Mouse (Mus musculus) cerebellum, adult (tissue): ENCODE data around the gene Gm5105.
A peak's percentile ranks its signal among the peaks of the same experiment; 100 is the strongest.

Source experiments
- ATAC-seq: cut with Nextera tagmentation; 2 replicates; pipeline ENCODE4 v1.9.2; 2017; ENCODE audit warnings: mild to moderate bottlenecking, moderate library complexity, mixed read lengths; ENCODE audit not compliant: insufficient number of reproducible peaks, low FRiP score, low TSS enrichment

Gm5105 gene

GRCm38 (mm10) chr3:138067288-138067687, at the start of gene Gm5105:
Gm5105 (minus strand) TSS chr3:138067388.
- no peak for ATAC-seq

DNA sequence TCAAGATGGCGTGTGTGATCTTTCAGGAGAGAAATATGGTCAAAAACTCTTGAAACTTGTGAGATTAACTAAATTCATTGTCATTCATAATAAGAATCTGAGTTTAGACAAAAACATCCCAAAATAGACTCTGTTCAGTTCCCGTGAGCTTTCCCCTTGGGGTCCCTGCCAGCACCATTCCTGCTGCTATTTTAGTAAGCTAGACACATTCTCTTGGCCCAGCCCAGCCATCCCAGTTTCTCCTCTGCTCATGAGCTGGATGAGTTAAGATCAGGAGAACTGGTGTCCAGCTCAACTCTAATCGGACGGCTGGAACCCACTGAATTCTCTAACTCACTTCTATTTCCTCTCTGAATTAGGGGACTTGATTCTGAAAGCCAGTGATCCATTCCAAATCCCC, 49.7 kb upstream of the Gm5105 start:
- no peak for ATAC-seq

DNA sequence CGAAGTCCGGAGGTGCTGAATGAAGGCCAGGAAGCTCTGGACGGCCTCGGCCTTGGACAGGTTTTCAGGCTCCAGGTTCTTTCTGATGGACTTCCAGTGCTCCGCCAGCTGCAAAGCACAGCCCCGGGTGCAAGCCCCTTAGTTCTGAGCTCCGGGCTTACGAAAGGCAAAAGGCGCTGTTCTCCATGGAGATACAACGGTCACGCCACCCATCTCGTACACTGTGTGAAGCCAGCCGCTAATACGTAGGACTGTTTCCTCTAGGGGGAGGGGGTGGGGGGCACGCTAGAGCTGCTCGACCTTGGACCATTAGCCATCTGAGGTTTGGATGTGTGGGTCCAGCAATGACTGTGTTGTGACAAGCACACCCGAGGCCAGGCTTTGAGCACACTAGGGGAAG, 46.9 kb upstream of the Gm5105 start:
- no peak for ATAC-seq

DNA sequence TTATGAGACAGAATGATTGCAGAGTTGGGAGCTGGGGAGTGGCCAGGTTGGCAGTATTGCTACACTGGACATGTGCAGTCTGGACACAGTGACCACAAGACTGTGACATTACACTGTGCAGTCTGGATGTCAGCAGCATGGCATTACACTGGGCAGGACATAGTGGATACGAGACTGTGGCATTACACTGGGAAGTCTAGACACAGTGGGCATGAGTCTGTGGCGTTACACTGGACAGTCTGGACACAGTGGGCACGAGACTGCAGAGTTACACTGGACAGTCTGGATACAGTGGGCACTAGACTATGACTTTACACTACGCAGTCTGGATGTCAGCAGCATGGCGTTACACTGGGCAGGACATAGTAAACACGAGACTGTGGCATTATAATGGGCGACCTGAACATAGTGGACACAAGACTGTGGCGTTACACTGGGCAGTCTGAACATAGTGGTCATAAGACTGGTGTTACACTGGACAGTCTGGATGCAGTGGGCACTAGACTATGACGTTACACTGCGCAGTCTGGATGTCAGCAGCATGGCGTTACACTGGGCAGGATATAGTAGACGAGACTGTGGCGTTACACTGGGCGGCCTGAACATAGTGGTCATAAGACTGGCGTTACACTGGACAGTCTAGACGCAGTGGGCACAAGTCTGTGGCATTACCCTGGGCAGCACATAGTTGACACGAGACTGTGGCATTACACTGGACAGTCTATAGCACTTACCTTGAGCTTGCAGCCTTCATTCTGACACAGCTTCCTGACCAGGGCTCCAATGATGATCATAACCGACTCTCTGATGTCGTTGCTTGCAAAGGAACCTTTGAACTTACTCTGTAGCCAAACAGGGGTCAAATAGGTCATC, 44.0 kb upstream of the Gm5105 start:
- ATAC-seq = no peak

DNA sequence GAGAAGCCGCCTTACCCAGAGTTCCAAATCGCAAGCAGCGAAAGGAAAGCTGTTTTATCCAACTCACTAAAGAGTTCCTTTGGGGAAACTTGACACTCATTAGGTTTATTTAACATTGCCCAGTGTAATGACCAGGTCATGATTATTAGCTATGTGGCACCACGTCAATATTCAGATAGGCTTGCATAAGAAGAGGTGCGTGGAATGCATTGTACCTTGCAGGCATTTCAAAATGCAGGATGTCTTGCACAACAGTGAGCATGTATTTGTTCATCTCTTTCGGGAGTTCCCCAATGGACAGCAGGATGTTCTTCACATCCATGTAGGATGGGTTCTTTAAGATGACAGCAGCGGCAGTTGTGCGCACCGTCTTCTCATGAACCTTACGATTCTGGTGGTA, 39.7 kb upstream of the Gm5105 start:
- ATAC-seq = no peak

DNA sequence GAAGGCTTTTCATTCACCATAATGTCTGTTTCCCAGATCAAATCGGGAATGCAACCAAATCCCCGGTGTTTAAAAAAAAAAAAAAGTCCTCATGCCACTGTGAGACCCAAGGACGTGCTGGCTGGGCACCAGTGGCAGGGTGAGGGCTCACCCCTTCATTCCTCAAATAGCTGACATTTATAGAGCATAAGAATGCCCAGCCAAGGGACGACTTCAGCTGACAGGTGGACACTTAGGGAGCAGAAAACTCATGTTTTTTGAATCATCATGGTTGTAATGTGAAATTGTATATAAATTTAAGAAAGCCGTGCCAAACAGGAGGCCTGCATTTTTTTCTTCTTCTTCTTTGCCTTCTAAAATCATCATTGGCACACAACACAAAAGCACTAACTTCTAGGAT, 37.9 kb upstream of the Gm5105 start:
- ATAC-seq = no peak

GRCm38 (mm10) chr3:138103690-138104089, 36.5 kb upstream of the Gm5105 start:
- no peak for ATAC-seq

DNA sequence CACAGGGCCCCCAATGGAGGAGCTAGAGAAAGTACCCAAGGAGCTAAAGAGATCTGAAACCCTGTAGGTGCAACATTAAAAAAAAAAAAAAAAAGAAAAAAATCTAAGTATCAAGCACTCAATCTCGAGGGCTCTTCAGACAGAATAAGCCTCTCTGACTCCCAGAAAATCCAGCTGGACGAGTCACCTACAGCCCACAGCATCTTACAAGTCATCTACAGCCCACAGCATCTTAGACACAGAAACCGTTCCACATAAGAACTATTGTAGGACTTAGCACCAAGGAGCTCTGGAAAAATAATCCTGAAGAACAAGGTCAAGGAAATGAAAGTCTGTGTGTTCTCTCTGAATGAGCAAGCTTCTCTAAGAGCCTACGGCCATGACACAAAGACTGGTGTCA, 34.7 kb upstream of the Gm5105 start:
- no peak for ATAC-seq

DNA sequence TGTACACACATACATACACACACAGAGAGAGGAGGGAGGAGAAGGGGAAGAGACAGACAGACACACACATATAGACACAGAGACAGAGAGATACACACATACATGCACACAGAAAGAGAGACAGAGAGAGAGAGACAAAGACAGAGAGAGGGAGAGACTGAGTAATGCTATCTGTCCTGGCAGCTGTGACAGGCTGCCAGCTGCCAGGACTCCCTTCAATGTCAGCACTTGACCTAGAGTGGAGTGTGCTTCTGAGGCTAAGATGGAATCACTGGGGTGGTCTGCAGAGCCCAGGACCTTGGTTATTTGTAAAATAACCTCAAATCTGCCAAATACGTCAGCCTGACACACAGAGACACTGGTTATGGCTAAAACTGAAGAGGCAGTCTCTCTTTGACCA, 30.5 kb upstream of the Gm5105 start:
- ATAC-seq = no peak

- no peak for ATAC-seq
Observed at GRCm38 (mm10) chr3:138096263-138097028, 29.3 kb upstream of the Gm5105 start.

GRCm38 (mm10) chr3:138095718-138096117, 28.5 kb upstream of the Gm5105 start:
- 0 out of 2 replicates have a peak, but pooled peaks have one; percentile 23 for ATAC-seq

DNA sequence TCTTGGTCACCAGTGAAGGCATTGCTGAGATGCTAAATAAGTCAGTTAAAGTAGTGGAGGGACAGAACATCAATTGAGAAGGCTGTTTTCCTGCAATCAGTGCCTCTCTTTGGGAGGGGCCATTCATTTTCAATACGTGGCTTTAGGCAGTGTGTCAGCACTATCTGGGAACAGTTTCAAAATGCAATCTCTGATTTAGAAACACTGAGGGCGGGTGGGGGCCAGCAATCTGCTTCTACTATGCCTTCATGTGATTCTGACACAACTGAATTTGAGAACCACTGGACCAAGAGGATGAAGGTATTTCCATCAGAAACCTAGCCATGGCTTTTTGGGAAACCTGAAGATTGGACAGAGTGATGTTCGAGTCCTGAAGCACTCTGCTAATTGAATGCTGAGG, 28.1 kb upstream of the Gm5105 start:
- 0 out of 2 replicates have a peak, but pooled peaks have one; percentile 5 for ATAC-seq

GRCm38 (mm10) chr3:138083896-138084295, 16.7 kb upstream of the Gm5105 start:
- ATAC-seq = peak; percentile 23; the same call in 1 of the 2 replicates

- ATAC-seq = peak; percentile 62
Observed at GRCm38 (mm10) chr3:138083073-138083637, 16.0 kb upstream of the Gm5105 start.

DNA sequence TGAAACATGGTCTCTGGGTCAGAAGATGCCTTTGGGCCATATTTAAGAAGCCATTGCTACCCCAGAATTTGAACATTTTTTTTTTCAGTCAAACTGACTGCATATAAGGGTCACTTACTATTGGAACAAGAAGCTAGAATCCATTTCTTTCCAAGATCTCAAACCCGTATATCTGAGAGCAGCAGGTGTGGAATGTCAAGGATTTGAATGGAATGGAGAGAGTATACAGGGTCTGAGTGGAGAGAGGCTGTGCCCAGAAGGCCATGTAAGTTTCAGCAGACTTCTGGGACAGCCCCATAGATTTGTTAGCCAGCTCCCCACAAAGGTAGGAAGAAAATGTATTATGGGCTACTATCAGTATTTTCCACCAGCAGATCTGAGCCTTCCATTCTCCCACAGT, 11.5 kb upstream of the Gm5105 start:
- no peak for ATAC-seq

DNA sequence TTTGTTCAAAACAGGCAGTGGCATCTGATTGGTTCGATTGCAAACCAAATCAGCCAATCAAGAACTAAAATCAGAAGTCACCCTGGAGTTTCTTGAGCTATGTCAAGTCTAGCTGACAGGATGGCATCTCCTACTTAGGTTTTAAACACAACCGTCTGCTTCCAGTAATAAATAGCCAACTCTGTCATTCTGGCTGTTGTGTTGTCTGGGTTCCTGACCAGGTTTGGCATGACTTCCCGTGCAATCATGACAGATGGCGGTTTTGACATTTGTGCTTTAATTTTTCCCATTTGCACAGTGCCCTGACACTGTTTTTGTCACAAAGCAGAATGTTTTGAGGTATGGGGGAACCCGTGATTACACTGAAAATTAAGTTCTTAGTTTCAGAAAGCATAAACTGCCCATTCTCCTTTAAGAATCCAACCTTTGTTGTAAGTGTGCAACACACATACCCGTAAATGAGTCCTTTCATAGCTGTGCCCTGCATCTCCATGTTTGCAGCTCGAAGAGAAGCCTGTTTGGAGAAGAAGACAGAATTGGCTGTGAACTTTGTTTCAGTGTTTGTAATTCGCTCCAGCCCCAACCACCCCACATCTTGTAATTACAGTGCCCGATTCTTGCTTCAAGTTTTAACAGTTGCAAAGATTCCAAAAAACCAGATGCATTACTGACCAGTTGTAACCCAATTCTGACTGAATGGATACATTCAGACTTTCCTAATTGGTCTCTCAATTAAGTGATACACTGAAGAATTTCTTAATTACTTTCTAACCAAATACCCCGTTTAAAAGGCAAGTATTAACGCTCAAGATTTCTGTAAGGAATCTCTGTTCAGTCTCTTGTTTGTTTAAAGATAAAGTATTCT, 10.5 kb upstream of the Gm5105 start:
- ATAC-seq = peak; percentile 85

- no peak for ATAC-seq
Observed at GRCm38 (mm10) chr3:138075209-138075608, 8.0 kb upstream of the Gm5105 start.

- no peak for ATAC-seq
Observed at GRCm38 (mm10) chr3:138074214-138074613, 7.0 kb upstream of the Gm5105 start.

- no peak for ATAC-seq
Observed at GRCm38 (mm10) chr3:138071476-138072073, 4.4 kb upstream of the Gm5105 start.

GRCm38 (mm10) chr3:138071004-138071403, 3.8 kb upstream of the Gm5105 start:
- ATAC-seq = no peak
